Mouse (Mus musculus): Measurements from ENCODE around the gene Serinc2.

DNA sequence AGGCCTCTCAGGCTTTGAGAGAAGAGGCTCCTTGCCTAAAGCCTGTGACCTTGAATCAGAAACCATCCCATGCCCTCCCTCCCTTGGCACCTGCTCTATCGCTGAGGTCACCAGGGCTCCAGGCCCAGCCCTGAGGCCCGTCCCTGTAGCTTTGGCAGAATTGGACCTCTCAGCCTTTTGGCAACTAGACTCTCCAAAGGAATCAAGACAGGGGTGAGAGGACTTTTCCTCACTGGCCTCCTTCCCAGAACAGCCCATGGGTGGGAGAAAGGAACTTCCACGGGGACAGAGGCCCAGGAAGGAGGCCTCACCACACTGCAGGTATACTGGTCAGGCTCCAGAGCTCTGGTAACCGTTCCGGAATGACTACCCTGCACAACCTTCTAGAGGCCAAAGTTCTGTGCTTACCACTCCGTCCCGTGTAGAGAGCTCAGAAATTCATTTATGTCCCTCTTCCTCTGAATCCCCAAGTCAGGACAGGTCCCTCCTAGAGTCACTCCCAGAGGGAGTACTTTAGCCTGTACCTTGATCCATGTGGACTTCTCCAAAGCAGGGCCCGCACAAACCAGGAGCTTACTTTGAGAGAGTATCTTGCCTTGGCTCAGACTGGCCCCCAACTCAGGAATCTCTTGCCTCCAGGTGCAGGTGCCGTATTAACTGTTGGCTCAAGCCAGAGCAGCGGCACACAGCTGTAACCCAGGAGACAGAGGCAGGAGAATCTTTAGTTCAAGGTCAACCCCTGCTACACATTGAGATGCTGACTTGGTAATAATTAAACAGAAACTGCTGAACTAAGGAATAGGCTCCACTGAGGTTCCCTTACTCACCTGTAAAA is 28.0 kb upstream of the Serinc2 start:
- TF ChIP-seq CTCF (conservative IDR thresholded peaks at IDR 0.05; ENCODE audit: low read length) (no peak), NANOG (IDR thresholded peaks at IDR 0.05; ENCODE audit: borderline replicate concordance, low read length) (no peak), POU5F1 (IDR thresholded peaks at IDR 0.05; ENCODE audit: borderline replicate concordance, low read length) (no peak)
